Mouse (Mus musculus) R1 (cell line): ENCODE measurements at regions not wholly inside any gene's neighbourhood (a gene's known extent, or its start where the extent isn't known, plus 50 kb on each side); places are given as distances from the start of the nearest gene placed in this dataset.

Experiments used
- DNase-seq: peaks from one replicate; pipeline ENCODE4 v3.0.0-alpha.2; 2018; ENCODE audit warnings: low read depth, low spot score

DNA sequence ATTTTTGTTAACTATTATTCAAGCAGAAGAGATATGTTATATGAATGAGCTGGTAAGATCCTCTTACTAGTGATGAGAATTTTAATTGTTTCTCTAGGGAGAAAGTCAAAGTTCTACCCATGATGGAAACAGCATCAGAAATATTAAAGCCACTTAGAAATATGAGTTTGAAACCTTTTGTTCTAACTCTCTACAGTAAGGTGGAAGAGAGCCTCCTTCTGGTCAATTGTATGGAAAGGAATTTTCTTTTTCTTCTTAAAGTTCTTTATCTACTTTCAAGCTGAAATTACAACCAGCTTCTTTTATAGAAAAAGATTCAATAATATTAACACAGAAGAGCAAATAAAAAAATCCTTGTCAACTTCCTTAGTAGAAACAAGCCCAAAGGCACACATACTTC is 94.4 kb upstream of the E2f7 start:
- no peak for DNase-seq

- DNase-seq = no peak
These were observed 91.2 kb upstream of the E2f7 start for GRCm38 (mm10) chr10:110654070-110654469.

- no peak for DNase-seq
These were observed 87.0 kb upstream of the E2f7 start for GRCm38 (mm10) chr10:110658153-110658695.

- DNase-seq = peak; percentile 50
These were observed 68.7 kb upstream of the E2f7 start for GRCm38 (mm10) chr10:110676503-110676902.
